Mouse (Mus musculus) telencephalon, adult 2 months (tissue): ENCODE measurements at regions not wholly inside any gene's neighbourhood (a gene's known extent, or its start where the extent isn't known, plus 50 kb on each side); places are given as distances from the start of the nearest gene placed in this dataset.
A peak's percentile ranks its signal among the peaks of the same experiment; 100 is the strongest.

Experiments
- DNase-seq: peaks from one replicate; pipeline ENCODE4 v3.0.0-alpha.2; 2011; ENCODE audit warnings: low read depth, low spot score

GRCm38 (mm10) chr16:39102151-39102550, 209.7 kb downstream of the Igsf11 start:
- DNase-seq, result no peak

GRCm38 (mm10) chr16:39103360-39104095, 211.1 kb downstream of the Igsf11 start:
- no peak for DNase-seq

- DNase-seq, result peak; percentile 38
Measured at GRCm38 (mm10) chr16:39109383-39110033, 217.0 kb downstream of the Igsf11 start.

- no peak for DNase-seq
Measured at GRCm38 (mm10) chr16:39110089-39110488, 217.6 kb downstream of the Igsf11 start.

- DNase-seq, result no peak
Measured at GRCm38 (mm10) chr16:39118059-39118458, 225.6 kb downstream of the Igsf11 start.

GRCm38 (mm10) chr16:39119811-39120210, 227.3 kb downstream of the Igsf11 start:
- DNase-seq, result no peak

- no peak for DNase-seq
Measured at GRCm38 (mm10) chr16:39123445-39123952, 231.0 kb downstream of the Igsf11 start.

- no peak for DNase-seq
Measured at GRCm38 (mm10) chr16:39132459-39132858, 240.0 kb downstream of the Igsf11 start.

- no peak for DNase-seq
Measured at GRCm38 (mm10) chr16:39135777-39136176, 243.3 kb downstream of the Igsf11 start.

- DNase-seq, result no peak
Measured at GRCm38 (mm10) chr16:39147151-39147550, 254.7 kb downstream of the Igsf11 start.

GRCm38 (mm10) chr16:39151325-39152318, 259.2 kb downstream of the Igsf11 start:
- DNase-seq, result no peak

- DNase-seq, result no peak
Measured at GRCm38 (mm10) chr16:39158893-39159292, 266.4 kb downstream of the Igsf11 start.

GRCm38 (mm10) chr16:39159725-39160124, 267.3 kb downstream of the Igsf11 start:
- DNase-seq, result no peak

GRCm38 (mm10) chr16:39162684-39163083, 270.2 kb downstream of the Igsf11 start:
- no peak for DNase-seq

- DNase-seq, result peak; percentile 40
Measured at GRCm38 (mm10) chr16:39191861-39192260, 299.4 kb downstream of the Igsf11 start.

GRCm38 (mm10) chr16:39195431-39195830, 303.0 kb downstream of the Igsf11 start:
- DNase-seq, result no peak

GRCm38 (mm10) chr16:39196896-39197295, 304.4 kb downstream of the Igsf11 start:
- no peak for DNase-seq

GRCm38 (mm10) chr16:39223551-39223950, 331.1 kb downstream of the Igsf11 start:
- peak; percentile 78 for DNase-seq

GRCm38 (mm10) chr16:39229501-39229900, 337.0 kb downstream of the Igsf11 start:
- no peak for DNase-seq

- no peak for DNase-seq
Measured at GRCm38 (mm10) chr16:39230439-39230838, 338.0 kb downstream of the Igsf11 start.

GRCm38 (mm10) chr16:39234290-39234689, 341.8 kb downstream of the Igsf11 start:
- DNase-seq, result no peak

GRCm38 (mm10) chr16:39273490-39273889, 381.0 kb downstream of the Igsf11 start:
- no peak for DNase-seq
